Mouse (Mus musculus) heart, postnatal 14 days (tissue): Measurements from ENCODE around the gene Smim14. TPM values are rescaled to one million over a fixed set of nuclear protein-coding genes. Genes with fewer than 3 reads are reported as not detected.

ENCODE experiments used
- DNase-seq, 2 experiments: peaks; one replicate each; pipeline ENCODE4 v3.0.0; 2021 to 2022
- intact Hi-C: fragments of 180-260 bp; cut with DNase I; formaldehyde crosslinking; loops from one replicate; pipeline ENCODE4 v1.15.1; 2025
- total RNA-seq, 2 experiments: library from RNA; stranded (reverse); gene quantifications; 2 replicates each; pipeline ENCODE4 v1.2.3; 2021

Smim14 gene
- total RNA-seq, 2 experiments from 2014 or later: 93.4 to 103 TPM

DNA sequence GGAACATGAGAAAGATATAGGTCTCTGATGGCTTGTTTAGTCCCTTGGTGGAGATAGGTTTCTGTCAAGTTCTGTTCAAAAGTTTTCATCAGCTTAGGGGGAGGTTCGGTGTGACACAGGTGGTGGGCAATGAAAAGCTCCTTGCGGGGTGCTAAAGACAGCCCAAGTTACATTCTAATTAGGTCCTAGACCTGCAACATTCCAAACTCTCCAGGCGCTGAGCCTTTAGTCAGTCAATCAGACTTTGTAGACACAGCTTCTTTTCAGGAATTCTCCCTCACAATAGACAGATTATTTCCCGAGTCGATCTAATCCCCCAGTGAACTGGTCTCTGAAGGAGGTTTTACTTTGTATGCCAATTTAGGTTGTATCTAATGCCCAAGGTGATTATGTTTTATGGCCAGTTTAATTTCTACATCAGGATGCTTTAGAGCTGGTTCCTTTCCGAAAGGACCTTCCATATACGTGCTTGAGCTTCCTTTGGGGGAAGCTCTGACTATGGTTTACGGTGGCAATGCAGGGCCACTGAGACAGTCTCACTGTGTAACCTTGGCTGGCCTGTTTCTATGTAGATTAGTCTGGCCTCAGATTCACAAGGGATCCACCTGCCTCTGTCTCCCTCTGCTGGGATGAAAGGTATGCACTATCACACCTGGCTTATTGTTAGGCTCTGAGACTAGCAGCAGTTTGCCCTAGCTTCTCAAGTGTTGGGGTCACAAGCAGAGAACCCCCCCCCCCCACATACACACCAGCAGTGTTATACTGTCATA lies 11.1 kb downstream of the Smim14 start:
- no peak for DNase-seq
- intact Hi-C loops: no loop called here

DNA sequence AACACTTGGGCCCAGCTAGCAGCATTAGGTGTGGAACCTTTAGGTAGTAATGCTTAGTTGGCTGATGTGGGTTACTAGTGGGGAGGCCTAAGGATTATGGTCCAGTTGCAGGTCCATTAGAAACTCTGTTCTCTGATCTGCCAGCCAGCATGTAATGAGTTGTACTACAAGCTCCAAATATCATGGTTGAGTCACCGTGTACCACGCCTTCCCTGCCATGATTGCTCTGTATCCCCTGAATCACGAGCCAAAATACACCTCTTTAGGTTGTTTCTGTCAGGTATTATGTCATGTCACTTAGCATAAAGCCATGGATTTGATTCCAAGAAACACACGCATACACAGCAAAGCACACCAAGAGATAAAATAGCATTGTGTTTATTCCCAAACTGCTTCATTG lies 12.2 kb downstream of the Smim14 start:
- intact Hi-C loops: no loop called here

DNA sequence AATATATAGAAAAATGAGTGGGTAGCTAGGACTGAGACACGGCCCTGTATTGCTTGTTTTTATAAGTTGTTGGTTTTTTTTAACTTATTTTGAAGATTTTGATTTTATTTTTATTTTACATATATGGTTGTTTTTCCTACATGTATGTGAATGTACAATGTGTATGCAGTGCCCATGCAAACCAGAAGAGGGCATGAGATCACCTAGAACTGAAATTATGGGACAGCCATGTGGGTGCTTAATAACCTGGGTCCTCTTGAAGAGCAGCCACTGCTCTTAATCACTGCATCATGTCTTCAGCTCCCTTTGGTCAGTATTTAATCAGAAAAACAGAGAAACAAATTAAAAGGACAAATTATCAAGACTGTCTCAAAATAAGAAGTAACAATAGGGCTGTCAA lies 15.2 kb downstream of the Smim14 start:
- no peak for DNase-seq
- intact Hi-C loops: no loop called here

More for the DNA sequence above, 12.2 kb downstream of the Smim14 start:
- DNase-seq: no peak

DNA sequence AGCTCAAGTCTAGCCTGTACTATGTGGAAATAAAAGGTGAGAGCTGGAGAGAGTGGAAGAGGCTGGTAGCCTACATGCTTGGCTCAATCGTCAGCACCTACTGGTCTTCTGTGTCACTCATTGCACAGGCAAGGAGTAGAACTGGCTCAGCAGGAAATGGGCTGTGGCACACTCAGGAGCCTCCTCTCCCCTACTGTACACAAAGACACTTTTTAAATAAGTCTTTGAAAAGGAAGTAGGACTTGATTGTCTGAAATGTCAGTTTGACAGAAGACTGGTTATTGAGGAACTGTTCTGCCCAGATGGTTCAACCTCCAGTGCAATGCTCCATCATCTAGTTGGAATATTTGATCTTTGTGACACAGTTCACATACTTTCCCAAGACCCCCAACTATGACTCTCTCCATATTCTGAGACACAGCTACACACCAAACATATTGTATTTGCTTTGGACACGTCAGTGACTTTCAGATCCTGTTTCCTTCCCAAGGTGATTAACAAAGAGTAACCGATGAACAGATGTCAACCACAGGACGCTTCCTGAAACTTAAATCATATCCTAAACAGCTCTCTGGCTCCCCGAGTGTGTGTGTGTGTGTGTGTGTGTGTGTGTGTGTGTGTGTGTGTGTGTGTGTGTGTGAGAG lies 22.2 kb downstream of the Smim14 start:
- DNase-seq: no peak
- intact Hi-C loops: no loop called here

DNA sequence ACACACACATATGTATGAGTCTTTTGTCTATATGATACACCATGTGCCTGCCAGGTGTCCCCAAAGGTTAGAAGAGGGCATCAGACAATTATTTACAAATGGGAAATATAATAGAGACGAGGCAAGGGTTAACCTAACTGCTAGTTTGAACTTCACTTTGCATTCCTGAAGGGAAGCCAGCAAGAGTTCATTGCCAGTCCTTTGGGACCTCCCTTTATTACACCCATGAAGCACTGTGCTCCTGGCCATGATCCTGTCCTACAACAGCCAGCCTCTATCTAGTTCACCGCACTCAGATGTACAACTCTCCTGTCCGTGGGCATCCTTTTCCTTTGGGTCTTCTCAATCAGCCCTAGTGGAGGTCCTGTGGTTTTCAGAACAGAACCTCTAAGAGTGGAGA lies 23.5 kb downstream of the Smim14 start:
- DNase-seq: peak in 1 of 2 experiments; percentile 20
- intact Hi-C loops: no loop called here

DNA sequence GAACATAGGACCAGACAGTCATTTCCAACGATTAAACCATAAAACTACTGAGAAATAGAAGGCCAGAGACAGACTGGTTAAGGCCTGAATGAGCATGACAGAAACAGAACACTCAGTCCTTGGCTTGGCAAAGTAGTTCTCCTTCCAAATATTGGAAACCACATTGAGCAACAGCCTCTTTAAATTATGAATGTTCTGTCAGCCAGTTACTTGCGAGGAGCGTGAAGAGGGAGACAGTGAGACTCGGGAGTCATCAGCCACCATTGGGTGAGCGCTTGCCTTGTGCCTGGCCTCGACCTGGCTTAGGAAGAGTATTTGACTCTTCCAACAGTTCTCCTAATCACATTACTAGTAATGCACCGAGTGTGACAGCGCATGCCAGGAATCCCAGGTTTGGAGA lies 28.6 kb downstream of the Smim14 start:
- no peak for DNase-seq
- intact Hi-C loops: no loop called here

DNA sequence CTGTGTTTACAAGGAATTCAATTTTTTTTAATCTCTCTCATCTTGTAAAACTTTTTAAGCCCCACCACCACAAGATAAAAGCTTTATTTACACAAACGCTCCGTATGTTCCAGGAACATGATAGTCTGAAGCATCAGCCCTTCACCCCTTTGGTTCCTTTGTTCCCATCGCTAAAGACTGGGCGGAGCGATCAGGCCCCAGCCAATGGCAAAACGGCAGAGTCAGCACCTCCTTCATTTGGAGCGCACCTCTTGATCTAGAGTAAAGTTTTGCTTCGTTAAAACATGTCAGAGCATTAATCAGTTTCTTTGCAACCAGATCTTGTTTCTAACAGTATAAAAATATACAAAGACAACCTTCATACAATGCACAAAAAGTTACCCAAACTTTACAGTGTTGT lies 31.2 kb downstream of the Smim14 start:
- DNase-seq: peak in 1 of 2 experiments; percentile 32
- intact Hi-C loops: no loop called here

DNA sequence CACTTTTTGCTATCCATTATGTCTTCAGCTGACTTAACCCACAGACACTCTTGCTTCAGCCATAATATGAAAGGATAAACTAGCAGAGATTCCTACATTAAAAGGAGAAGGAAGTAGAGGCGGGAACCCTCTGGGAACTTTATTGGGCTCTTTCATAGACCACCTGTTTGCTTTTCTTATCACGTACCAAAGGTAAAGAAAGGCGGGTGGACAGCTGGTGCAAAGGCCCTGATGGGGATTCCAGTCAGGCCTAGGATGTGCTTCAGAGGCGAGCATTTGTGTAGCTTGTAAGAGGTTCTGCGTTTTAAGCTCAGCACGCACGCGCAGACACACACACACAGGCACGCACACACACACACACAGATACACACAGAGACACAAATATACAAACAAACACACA lies 35.6 kb downstream of the Smim14 start:
- DNase-seq: no peak
- intact Hi-C loops: no loop called here

DNA sequence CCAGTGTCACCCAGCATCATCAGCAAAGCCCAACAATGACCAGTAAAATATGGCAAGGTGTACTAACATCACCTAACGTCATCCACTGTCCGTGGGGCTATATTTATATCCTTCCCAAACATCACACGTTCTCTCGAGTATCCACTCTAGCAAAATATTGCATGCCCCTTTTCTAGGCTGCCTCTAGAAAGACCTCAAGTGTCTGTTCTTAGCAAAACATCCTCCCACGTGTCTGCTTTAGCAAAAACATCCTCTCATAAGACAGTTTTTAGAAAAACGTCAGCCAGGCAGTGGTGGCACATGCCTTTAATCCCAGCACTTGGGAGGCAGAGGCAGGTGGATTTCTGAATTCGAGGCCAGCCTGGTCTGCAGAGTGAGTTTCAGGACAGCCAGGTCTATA lies 36.8 kb downstream of the Smim14 start:
- intact Hi-C loops: no loop called here
- DNase-seq: no peak

DNA sequence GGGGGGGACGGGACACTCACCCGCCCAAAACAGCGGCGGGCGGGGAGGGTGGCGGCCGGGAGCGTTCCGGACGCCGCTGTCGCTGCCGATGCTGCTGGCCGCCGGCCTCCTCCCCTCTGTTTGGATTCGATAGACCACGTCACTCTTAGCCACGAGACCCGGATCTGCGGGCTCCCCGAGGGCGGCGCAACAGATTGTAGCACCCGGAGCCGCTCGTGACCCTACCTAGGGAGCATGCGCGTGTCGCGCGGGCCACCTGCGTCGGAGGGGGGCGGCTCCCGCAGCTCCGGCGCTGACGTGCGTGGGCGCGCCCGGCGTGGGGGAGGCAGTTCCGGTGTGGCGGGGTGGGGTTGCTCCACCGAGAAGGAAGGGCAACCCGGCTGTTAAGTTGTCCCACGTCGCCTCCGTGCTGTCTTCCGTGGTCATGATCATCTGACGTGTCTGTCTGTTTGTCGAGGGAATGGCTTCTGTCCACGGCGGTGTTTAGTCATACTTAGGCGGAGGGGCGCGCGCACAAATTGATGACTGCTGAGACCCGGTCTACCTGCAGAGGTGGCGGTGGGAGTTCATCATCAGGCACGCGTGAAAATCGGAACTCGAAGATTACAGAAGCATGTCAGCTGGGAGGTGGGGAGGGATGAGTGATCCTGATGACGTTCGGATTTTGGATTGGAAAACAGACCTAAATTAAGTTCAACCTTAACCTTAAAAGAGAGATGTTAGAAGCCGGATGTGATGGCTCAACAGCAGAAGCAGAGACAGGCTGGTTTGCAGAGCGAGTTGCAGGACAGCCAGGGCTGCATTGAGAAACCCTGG lies 44.1 kb downstream of the Smim14 start, which contains the start of gene Gm43552:
Gm43552 (minus strand) TSS at position 118 of the 816 bp plus-strand sequence.
- DNase-seq: peak; percentile 95 to 97
- intact Hi-C loops: loop anchor here (2.0 to 5.0 kb wide), 5 partner anchors 44 to 269 kb away; partner anchors contain the start of genes N4bp2, Pds5a, Smim14 and Ube2k

DNA sequence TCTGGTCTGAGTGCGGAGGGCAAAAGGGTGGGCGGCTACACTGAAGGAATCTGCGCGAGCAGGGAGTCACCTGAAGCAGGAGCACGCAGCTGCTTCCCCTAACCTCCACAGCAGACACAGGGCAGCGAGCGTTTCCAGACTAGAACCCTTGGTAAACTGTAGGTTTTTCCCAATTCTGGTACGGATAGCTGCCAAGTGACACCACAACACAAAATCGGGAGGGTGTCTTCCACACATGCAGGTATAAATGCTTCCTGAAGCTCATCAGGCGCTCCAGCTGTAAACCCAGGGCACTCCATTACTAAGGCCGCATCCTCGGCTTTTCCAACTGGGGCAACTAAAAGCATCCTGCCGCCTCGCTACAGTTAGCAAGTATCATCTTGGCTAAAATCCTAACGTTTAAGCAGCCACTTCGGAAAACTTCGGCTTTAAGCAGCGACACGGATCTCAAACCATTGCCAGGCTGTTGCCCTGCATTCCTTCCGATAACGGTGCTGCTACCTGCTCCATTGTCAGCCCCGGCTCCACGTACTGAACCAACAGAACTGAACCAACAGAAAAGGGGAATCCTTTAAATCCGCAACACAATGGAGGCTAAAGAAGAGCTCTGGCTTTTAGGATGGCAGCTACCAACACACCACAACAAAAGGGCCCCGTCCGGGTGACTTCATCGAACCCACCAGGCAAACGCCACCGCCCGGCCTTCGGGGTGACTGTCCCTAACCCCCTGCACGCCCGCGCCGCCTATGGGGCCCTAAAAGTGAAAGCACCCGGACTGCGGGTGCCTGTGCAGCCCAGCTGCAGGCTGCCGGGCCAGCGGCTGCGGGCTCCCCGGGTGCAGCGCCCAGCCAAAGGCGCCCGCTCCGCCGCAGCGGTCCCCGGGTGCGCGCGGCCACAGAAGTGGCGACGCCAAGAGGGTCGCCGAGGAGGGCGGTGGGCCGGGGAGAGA lies 44.9 kb downstream of the Smim14 start:
- peak; percentile 76 to 77 for DNase-seq
- intact Hi-C loops: loop anchor here (2.0 to 5.0 kb wide), 5 partner anchors 45 to 270 kb away; partner anchors contain the start of genes N4bp2, Pds5a, Smim14 and Ube2k

DNA sequence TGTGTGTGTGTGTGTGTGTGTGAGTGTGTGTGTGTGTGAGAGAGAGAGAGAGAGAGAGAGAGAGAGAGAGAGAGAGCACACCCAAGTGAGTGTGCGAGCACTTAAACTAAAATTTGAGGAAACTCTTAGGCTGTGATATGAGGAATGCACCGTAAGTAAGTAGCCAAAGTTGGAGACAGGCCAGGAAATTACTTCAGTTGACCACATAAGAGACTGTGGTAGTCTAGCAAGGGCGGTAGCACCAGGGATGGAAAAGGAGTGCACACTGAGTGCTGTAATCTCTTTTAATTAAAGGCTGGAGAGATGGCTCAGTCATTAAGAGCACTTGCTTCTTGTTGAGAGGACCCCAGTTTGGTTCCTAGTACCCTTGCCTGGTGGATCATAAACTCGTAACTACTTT lies 47.2 kb downstream of the Smim14 start:
- intact Hi-C loops: loop anchor here (5.0 kb wide), 4 partner anchors 53 to 272 kb away; partner anchors contain the start of genes N4bp2, Pds5a and Ugdh
- DNase-seq: no peak

DNA sequence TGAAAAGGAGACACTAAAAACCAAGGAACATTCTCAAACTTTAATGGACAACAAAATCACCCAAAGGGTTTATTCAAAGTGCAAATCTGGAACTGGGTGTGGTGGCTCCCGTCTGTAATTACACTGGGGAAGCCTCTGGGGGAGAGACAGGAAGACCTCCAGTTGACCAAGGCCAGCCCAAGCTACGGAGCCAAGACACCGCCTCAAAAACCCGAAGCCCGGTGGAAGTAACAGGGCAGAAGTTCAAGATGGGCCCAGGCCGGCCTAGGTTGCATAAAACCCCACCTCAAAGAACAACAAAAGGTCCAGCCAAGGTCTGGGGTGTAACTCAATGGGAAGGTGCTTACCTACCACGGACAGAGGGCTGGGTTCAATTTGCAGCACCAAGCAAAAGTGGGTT lies 48.3 kb downstream of the Smim14 start:
- peak; percentile 47 to 48 for DNase-seq
- intact Hi-C loops: no loop called here

DNA sequence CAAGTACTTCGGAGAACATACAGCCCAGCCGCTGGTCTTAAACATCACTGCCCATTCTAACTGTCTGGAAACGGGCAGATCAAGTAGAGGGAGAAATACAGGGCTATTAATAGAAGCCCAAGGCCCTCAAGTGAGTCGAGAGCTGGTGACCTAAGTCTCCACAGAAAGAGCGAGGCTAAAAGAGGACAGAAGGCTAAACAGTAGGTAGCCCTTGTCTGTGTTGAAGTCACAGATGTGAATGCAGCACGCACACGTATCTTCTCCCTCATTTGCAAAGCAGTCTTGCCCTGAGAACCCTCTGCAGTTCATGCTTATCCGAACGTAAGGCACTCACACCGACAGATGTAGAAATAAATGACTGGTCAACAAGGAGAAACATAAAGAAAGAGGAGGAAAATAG lies 49.6 kb downstream of the Smim14 start:
- intact Hi-C loops: no loop called here
- DNase-seq: no peak

DNA sequence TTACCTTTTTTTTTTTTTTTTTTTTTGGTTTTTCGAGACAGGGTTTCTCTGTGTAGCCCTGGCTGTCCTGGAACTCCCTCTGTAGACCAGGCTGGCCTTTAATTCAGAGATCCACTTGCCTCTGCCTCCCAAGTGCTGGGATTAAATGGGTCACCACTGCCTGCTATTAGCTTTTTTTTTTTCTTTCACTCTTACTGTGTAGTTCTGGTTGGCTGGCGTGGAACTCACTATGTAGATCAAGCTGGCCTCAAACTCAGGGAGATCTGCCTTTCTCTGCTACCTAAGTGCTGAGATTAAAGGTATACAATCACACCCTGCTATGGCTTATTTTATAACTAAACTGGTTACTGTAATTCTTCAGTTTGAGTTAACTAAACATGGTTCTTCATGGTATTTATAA lies 50.5 kb downstream of the Smim14 start:
- intact Hi-C loops: no loop called here
- DNase-seq: no peak

DNA sequence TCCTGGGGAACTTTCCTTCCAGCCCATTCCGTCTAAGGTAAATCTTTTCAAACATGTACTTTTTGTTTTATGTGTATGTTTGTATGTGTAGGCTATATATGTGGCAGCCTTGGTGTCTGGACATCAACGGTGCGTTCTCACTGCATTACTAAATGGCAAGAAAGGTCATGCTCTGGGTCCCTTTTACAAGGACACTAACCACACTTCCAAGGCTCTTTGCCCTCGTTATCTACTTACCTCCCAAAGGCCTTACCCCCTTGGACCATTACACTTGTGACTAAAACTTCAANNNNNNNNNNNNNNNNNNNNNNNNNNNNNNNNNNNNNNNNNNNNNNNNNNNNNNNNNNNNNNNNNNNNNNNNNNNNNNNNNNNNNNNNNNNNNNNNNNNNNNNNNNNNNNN lies 54.0 kb downstream of the Smim14 start:
- intact Hi-C loops: no loop called here
- no peak for DNase-seq

DNA sequence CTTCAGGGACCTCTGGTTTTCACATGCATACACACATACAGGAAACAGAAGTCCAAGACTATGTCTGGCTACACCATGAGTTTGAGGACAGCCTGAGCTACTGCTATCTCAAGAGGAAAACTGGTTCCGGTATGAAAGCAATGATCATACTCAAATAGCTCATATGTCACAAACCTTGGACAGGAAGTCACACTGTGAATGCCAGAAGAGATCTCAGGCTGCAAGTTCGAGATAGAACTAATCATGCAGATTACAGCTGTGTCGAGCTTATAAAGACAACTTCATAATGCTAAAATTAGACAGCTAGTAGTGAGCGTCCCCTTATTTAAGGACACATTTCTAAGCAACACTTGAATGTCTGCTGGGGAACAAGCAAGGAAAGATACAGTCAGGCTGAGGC lies 56.5 kb downstream of the Smim14 start:
- DNase-seq: no peak

DNA sequence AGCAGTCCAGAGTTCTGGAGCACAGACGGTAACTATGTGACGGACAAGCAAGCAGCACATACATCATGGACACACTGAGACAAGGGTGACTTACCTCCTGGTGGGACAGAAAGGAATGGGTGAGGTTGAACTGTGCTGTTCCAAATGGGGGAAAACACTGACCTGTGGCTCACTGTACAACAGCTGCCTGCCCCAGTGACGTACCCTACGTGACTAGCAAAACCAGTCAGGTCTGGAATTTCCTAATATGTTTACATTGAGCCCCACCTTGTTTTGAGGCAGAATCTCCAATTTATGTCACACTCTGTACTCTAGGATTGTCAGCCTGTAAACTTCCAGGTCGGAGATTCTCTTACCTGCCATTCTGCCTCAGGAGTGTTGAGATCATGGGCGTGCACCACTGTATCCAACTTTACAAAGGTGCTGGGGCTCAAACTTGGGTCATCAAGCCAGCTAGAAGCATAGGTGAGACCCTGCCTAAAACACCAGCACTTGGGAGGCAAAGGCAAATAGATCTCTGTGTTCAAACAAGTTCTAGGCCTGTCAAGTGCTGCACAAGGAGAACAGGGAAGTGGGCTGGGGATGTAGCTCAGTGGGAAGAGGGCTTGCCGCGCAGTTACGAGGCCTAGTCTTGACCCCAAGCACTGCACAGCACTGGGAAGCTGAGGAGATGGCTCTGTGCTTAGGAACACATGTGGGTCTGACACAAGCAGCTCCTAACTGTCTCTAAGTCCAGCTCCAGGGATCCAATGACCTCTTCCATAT lies 57.1 kb downstream of the Smim14 start:
- intact Hi-C loops: loop anchor here (5.0 kb wide), 1 partner anchor 48 kb away; no protein-coding TSS in a partner anchor
- DNase-seq: no peak

More for the DNA sequence above, 56.5 kb downstream of the Smim14 start:
- intact Hi-C loops: no loop called here

DNA sequence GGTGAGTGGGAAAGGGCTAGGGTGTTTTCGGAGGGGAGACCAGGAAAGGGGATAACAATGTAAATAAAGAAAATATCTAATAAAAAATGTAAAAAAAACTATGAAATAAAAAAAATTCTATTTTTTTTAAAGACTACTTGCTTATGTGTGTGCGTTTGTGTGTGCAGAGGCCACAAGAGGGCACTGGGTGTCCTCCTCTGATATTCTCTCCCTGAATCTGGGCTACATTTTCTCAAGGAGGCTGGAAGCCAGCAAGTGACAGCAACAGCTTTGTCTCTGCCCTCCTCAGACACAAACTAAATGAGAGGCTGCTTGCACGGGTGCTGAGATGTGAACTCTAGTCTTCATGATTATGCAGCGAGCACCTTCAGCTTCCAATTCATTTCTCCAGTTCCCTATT lies 58.8 kb downstream of the Smim14 start:
- DNase-seq: peak; percentile 45 to 55
- intact Hi-C loops: loop anchor here (5.0 kb wide), 1 partner anchor 46 kb away; no protein-coding TSS in a partner anchor
